Mouse (Mus musculus) spleen, adult 2 months (tissue): Measurements from ENCODE around the gene Jak1.

Experiments used
- CTCF ChIP-seq: fragments of 200-500 bp; IDR thresholded peaks from 2 replicates; pipeline ENCODE4 v1.5.1; 2011; ENCODE audit warnings: mild to moderate bottlenecking, inconsistent platforms; ENCODE audit not compliant: insufficient read depth, insufficient read length, insufficient replicate concordance; ENCODE audit errors: extremely low read depth
- POLR2A ChIP-seq: fragments of 200-500 bp; IDR thresholded peaks from 2 replicates; pipeline ENCODE4 v1.6.1; 2011; ENCODE audit warnings: low read depth, low read length, inconsistent platforms

DNA sequence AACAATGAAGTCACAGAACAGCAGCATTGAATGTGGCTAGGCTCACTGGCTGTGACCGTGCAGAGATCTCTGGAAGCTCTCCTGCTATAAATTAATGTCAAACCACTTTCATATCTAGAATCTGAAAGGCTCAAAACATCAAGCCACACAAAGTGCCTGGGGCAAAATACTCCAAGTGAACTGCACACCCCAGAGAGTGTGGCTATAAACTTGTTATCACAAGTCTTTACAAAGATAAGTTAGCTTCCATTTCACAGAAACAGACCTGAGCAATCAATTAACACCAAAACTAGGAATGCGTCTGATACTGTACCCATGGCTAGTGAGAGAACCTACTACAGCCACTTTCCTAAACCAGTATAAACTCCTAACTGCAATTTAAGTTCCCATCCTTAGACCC lies 17.7 kb downstream of the Jak1 start:
- TF ChIP-seq CTCF (no peak), POLR2A (no peak)
